Mouse (Mus musculus) embryonic facial prominence, embryonic 12.5 days (tissue): ENCODE results near the gene Ubald1. TPM values are rescaled to one million over a fixed set of nuclear protein-coding genes. Genes with fewer than 3 reads are reported as not detected.
A peak's percentile ranks its signal among the peaks of the same experiment; 100 is the strongest.

Experiments used
- ATAC-seq: fragments of 200-750 bp; cut with Nextera tagmentation; 2 replicates; pipeline ENCODE4 v1.8.0; 2017; ENCODE audit not compliant: insufficient number of reproducible peaks, insufficient read depth, low FRiP score, low TSS enrichment
- H3K27ac ChIP-seq: fragments of 300-500 bp; sonication (generic); 2 replicates; pipeline ENCODE4 v1.5.1; 2016; ENCODE audit warnings: mild to moderate bottlenecking
- H3K27me3 ChIP-seq: fragments of 300-500 bp; sonication (generic); 2 replicates; pipeline ENCODE4 v1.6.1; 2016; ENCODE audit warnings: mild to moderate bottlenecking, moderate library complexity
- H3K36me3 ChIP-seq: fragments of 300-500 bp; sonication (generic); 2 replicates; pipeline ENCODE4 v1.6.1; 2016; ENCODE audit warnings: mild to moderate bottlenecking
- H3K4me1 ChIP-seq: fragments of 300-500 bp; sonication (generic); 2 replicates; pipeline ENCODE4 v1.6.1; 2016
- H3K4me2 ChIP-seq: fragments of 300-500 bp; sonication (generic); replicated peaks from 2 replicates; pipeline ENCODE4 v1.6.1; 2016; ENCODE audit warnings: mild to moderate bottlenecking, moderate library complexity
- H3K4me3 ChIP-seq: fragments of 300-500 bp; sonication (generic); 2 replicates; pipeline ENCODE4 v1.5.1; 2016; ENCODE audit warnings: mild to moderate bottlenecking
- H3K9ac ChIP-seq: fragments of 300-500 bp; sonication (generic); 2 replicates; pipeline ENCODE4 v1.6.1; 2016; ENCODE audit warnings: mild to moderate bottlenecking, moderate library complexity
- H3K9me3 ChIP-seq: fragments of 300-500 bp; sonication (generic); 2 replicates; pipeline ENCODE4 v1.6.1; 2016; ENCODE audit warnings: mild to moderate bottlenecking, moderate library complexity
- WGBS: fragments of 180-500 bp; shearing (Covaris S2); methylation state at CpG from one replicate; pipeline ENCODE4 v1.1.7; 2016; 5-methylcytosine and 5-hydroxymethylcytosine counted together
- polyA plus RNA-seq: library from polyadenylated mRNA; unstranded; fragments of >200 nt; fragmentation: Nextera tagmentation; extraction: Ambion mirVana; gene quantifications from 2 replicates; pipeline ENCODE4 v1.2.1, GENCODE M21; 2016

The Ubald1 gene
- polyA plus RNA-seq, 1 experiment from 2014 or later, result 32.7 TPM

DNA sequence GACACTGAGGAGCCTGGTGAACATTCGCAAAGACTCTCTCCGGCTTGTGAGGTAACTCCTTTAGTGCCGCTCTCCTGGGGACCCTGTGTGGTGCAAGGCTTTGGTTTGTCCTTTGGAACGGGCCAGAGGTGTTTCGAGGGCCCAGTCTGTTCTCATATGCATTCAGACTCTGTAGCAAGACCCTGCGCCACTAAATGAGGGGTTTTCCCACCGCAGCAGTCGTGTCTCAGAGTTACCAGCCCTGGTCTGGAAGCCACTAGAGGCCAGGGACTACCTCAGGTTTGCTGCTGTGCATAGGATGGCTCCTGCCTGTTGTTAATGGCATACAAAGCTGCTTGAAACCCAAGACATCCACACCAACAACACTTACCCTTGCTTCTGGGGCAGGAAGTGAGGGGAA lies 30.6 kb upstream of the Ubald1 start:
- ATAC-seq, result no peak
- peaks cover 57% of the 10 kb centered on the region for H3K36me3 ChIP-seq
- no peak overlapping the region for H3K4me2 ChIP-seq
- H3K9ac ChIP-seq, result no peak overlapping the region
- H3K9me3 ChIP-seq, result no peaks in the 10 kb centered on the region
- H3K27ac ChIP-seq, result no peak overlapping the region
- peaks cover 4% of the 10 kb centered on the region; the same call in 1 of the 2 replicates for H3K4me1 ChIP-seq
- WGBS, result 93% methylated on average over 8 of the region's 8 CpGs
- no peaks in the 10 kb centered on the region for H3K27me3 ChIP-seq
- no peak overlapping the region for H3K4me3 ChIP-seq

DNA sequence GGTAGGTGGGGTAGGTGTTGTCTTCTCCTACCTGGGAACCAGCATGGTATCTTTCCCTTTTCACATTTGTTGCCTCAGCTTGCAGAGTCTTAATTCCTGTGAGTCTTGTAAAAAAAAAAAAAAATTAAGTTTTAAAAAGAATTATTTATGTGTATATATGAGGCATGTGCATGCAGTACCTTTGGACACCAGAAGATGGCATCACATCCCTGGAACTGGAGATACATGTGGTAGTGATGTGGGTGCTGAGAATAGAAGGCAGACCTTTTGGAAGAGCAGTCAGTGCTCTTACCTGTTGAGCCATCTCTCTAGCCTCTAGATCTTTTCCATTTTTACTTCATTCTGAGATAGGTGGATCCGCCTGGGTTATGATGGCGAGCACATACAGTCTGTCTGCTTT lies 29.6 kb upstream of the Ubald1 start:
- ATAC-seq, result no peak
- Histone ChIP-seq H3K27ac (no peak overlapping the region), H3K9me3 (no peaks in the 10 kb centered on the region), H3K9ac (no peak overlapping the region), H3K4me2 (no peak overlapping the region), H3K4me1 (peaks cover 14% of the 10 kb centered on the region), H3K36me3 (peaks cover 50% of the 10 kb centered on the region), H3K4me3 (no peak overlapping the region), H3K27me3 (no peaks in the 10 kb centered on the region)
- 96% methylated on average over 2 of the region's 2 CpGs for WGBS

- no peaks in the 10 kb centered on the region for H3K9me3 ChIP-seq
- no peaks in the 10 kb centered on the region for H3K27me3 ChIP-seq
- WGBS, result 45% methylated on average over 4 of the region's 5 CpGs
- no peak overlapping the region for H3K4me3 ChIP-seq
- no peak for ATAC-seq
- H3K4me2 ChIP-seq, result no peak overlapping the region
- no peak overlapping the region for H3K27ac ChIP-seq
- peaks cover 39% of the 10 kb centered on the region for H3K36me3 ChIP-seq
- H3K4me1 ChIP-seq, result peaks cover 11% of the 10 kb centered on the region
- H3K9ac ChIP-seq, result no peak overlapping the region
Measured at GRCm38 (mm10) chr16:4907972-4908371, 27.9 kb upstream of the Ubald1 start.

DNA sequence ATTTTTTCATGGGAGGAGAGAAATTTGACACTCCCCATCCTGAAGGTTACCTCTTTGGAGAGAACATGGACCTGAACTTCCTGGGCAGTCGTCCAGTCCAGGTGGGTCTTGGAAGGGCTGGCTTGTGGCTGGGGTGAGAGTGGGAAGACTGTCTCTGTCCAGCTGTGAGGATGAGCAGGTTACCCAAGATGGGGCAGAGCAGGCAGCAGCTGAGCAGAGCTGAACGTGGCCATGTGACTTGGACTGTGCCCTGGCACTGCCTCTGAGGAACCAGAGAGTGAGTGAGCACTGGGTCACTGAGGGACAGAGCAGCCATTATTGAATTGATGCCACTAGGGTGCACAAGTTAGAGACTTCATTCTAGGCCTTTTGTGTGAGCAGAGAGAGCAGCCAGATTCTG lies 27.3 kb upstream of the Ubald1 start:
- Histone ChIP-seq H3K4me2 (no peak overlapping the region), H3K4me1 (peaks cover 14% of the 10 kb centered on the region), H3K27me3 (no peaks in the 10 kb centered on the region), H3K4me3 (no peak overlapping the region), H3K36me3 (peaks cover 34% of the 10 kb centered on the region), H3K27ac (no peak overlapping the region), H3K9ac (no peak overlapping the region), H3K9me3 (no peaks in the 10 kb centered on the region)
- 0 out of 2 replicates have a peak, but pooled peaks have one; percentile 47 for ATAC-seq
- 63% methylated on average over 2 of the region's 2 CpGs for WGBS

GRCm38 (mm10) chr16:4906559-4906958 lies 26.4 kb upstream of the Ubald1 start:
- H3K4me1 ChIP-seq, result peaks cover 14% of the 10 kb centered on the region
- H3K9me3 ChIP-seq, result no peaks in the 10 kb centered on the region
- H3K4me2 ChIP-seq, result no peak overlapping the region
- no peaks in the 10 kb centered on the region for H3K27me3 ChIP-seq
- no peak overlapping the region for H3K9ac ChIP-seq
- H3K4me3 ChIP-seq, result no peak overlapping the region
- peaks cover 26% of the 10 kb centered on the region for H3K36me3 ChIP-seq
- ATAC-seq, result no peak
- no peak overlapping the region for H3K27ac ChIP-seq

GRCm38 (mm10) chr16:4905591-4905990 lies 25.5 kb upstream of the Ubald1 start:
- Histone ChIP-seq H3K27ac (0 out of 2 replicates have a peak overlapping the region, but pooled peaks have one; percentile 60), H3K27me3 (no peaks in the 10 kb centered on the region), H3K9ac (no peak overlapping the region), H3K4me1 (peaks cover 14% of the 10 kb centered on the region), H3K9me3 (no peaks in the 10 kb centered on the region), H3K36me3 (peaks cover 17% of the 10 kb centered on the region), H3K4me3 (no peak overlapping the region), H3K4me2 (no peak overlapping the region)
- WGBS, result 16% methylated on average over 1 of the region's 1 CpGs
- no peak for ATAC-seq

DNA sequence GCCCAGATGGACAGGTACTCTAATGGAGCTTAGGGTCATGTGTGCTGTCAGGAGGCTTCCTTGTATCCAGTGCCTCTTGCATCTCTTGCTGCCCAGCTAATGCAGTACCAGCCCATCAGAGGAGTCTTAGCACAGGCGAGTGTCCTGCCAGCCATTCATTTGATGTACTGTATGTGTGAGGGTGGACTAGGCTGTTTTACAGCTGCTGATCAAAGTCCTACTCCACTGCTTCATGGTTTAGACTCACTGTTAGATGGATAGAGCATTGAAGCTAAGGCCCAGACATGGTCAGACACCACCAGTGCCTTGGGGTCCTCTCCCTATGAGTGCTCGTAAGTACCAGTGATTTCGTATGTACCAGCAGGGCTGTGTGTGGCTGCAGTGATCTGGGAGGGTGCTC lies 24.8 kb upstream of the Ubald1 start:
- 87% methylated on average over 3 of the region's 3 CpGs for WGBS
- Histone ChIP-seq H3K9me3 (no peaks in the 10 kb centered on the region), H3K27ac (no peak overlapping the region)

DNA sequence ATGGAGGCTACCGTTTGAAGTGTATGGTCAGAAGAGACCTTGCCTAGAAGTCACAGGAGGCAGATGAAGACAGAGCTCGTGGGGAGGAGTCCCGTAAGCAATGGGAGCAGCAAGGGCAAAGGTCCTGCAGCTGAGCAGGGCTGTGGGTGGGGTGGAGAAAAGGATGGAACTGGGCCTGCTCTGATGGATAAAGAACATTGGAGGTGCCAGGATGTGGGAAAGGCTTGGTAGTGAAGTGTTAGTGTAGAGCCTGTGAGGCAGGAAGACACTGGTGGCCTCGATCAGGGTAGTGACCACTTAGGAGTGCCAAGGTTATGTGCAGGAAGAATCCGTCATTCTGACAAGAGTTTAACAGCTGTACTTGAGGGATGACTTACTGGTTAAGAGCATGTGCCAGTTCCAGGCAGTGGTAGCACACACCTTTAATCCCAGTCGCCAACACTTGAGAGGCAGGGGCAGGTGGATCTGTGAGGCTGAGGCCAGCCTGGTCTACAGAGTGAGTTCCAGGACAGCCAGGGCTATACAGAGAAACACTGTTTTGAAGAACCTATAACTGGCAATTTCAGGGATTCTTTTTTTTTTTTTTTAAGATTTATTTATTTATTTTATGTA lies 23.5 kb upstream of the Ubald1 start:
- ATAC-seq, result no peak
- H3K4me3 ChIP-seq, result no peak overlapping the region
- peaks cover 14% of the 10 kb centered on the region for H3K4me1 ChIP-seq
- 81% methylated on average over 6 of the region's 6 CpGs for WGBS
- H3K27me3 ChIP-seq, result no peaks in the 10 kb centered on the region
- no peak overlapping the region for H3K27ac ChIP-seq
- no peaks in the 10 kb centered on the region for H3K36me3 ChIP-seq
- H3K9me3 ChIP-seq, result no peaks in the 10 kb centered on the region
- H3K4me2 ChIP-seq, result no peak overlapping the region
- H3K9ac ChIP-seq, result no peak overlapping the region

More for the DNA sequence above, 24.8 kb upstream of the Ubald1 start:
- Histone ChIP-seq H3K27me3 (no peaks in the 10 kb centered on the region), H3K4me2 (no peak overlapping the region), H3K4me3 (no peak overlapping the region), H3K9ac (no peak overlapping the region), H3K4me1 (peaks cover 14% of the 10 kb centered on the region), H3K36me3 (peaks cover 12% of the 10 kb centered on the region)
- ATAC-seq, result no peak

GRCm38 (mm10) chr16:4902390-4902789 lies 22.3 kb upstream of the Ubald1 start:
- Histone ChIP-seq H3K27me3 (no peaks in the 10 kb centered on the region), H3K9me3 (no peaks in the 10 kb centered on the region), H3K4me1 (peaks cover 14% of the 10 kb centered on the region), H3K4me2 (no peak overlapping the region), H3K4me3 (no peak overlapping the region), H3K36me3 (no peaks in the 10 kb centered on the region), H3K27ac (no peak overlapping the region), H3K9ac (no peak overlapping the region)
- WGBS, result 83% methylated on average over 2 of the region's 2 CpGs
- ATAC-seq, result no peak

- no peaks in the 10 kb centered on the region for H3K27me3 ChIP-seq
- 56% methylated on average over 7 of the region's 7 CpGs for WGBS
- no peak overlapping the region for H3K9ac ChIP-seq
- H3K27ac ChIP-seq, result no peak overlapping the region
- H3K36me3 ChIP-seq, result no peaks in the 10 kb centered on the region
- H3K4me1 ChIP-seq, result peaks cover 14% of the 10 kb centered on the region
- H3K4me3 ChIP-seq, result no peak overlapping the region
- H3K4me2 ChIP-seq, result no peak overlapping the region
- no peaks in the 10 kb centered on the region for H3K9me3 ChIP-seq
- ATAC-seq, result no peak
Measured at GRCm38 (mm10) chr16:4901167-4901566, 21.1 kb upstream of the Ubald1 start.

GRCm38 (mm10) chr16:4899711-4900110 lies 19.6 kb upstream of the Ubald1 start:
- no peak overlapping the region for H3K4me3 ChIP-seq
- H3K4me2 ChIP-seq, result no peak overlapping the region
- 0 out of 2 replicates have a peak, but pooled peaks cover 3% of the 10 kb centered on the region for H3K4me1 ChIP-seq
- no peaks in the 10 kb centered on the region for H3K36me3 ChIP-seq
- no peaks in the 10 kb centered on the region for H3K9me3 ChIP-seq
- no peak overlapping the region for H3K9ac ChIP-seq
- WGBS, result 93% methylated on average over 2 of the region's 2 CpGs
- no peaks in the 10 kb centered on the region for H3K27me3 ChIP-seq
- ATAC-seq, result no peak
- no peak overlapping the region for H3K27ac ChIP-seq

GRCm38 (mm10) chr16:4898881-4899280 lies 18.8 kb upstream of the Ubald1 start:
- no peak overlapping the region for H3K4me2 ChIP-seq
- WGBS, result 84% methylated on average over 6 of the region's 6 CpGs
- H3K27ac ChIP-seq, result no peak overlapping the region
- H3K9me3 ChIP-seq, result no peaks in the 10 kb centered on the region
- H3K4me1 ChIP-seq, result 0 out of 2 replicates have a peak, but pooled peaks cover 3% of the 10 kb centered on the region
- no peaks in the 10 kb centered on the region for H3K36me3 ChIP-seq
- no peak for ATAC-seq
- H3K9ac ChIP-seq, result no peak overlapping the region
- no peaks in the 10 kb centered on the region for H3K27me3 ChIP-seq
- no peak overlapping the region for H3K4me3 ChIP-seq
